Mouse (Mus musculus) forelimb bud, embryonic 11.5 days (tissue): Measurements from ENCODE around the gene Pdss2.
"Not testable (repeated sequence)": the region's sequence is repeated elsewhere in the genome, so short reads cannot be mapped to it uniquely, and the experiment has no call there.

ENCODE experiments used
- DNase-seq: peaks from one replicate; pipeline ENCODE4 v3.0.0-alpha.2; 2012; ENCODE audit warnings: low read depth, low spot score

The Pdss2 gene

DNA sequence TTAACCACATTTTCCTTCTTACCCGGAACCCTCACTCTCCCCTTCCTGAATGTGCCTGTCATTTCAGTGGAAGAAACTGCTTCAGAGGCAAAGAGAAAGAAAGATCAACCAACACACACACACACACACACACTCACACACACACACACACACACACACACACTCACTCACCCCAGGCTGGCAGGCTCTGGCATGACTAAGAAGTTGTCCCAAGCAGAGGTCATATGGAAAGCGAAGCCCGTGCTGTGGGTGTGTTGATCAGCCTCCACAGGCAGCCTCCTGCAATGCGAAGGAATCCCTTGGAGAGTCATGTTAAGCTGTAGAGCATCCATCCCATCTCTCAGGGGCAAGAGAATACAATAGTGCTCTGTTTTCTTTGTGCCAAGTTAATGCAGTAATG lies 154.0 kb downstream of the Pdss2 start:
- DNase-seq = no peak

DNA sequence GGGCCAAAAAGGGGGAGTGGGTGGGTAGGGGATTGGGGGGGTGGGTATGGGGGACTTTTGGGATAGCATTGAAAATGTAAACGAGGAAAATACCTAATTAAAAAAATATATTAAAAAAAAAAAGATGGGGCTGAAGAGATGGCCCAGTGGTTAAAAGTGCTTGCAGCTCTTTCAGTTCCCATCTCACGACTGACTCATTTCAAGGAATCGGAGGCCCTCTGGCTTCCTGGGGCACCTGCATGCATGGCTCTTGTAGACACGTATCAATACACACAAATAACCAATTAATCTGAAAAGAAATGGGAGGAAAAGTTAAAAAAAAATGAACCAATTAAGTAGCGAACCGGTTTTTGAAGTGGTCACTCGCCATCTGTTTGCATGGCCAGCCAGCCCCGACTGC lies 155.5 kb downstream of the Pdss2 start:
- DNase-seq = no peak

DNA sequence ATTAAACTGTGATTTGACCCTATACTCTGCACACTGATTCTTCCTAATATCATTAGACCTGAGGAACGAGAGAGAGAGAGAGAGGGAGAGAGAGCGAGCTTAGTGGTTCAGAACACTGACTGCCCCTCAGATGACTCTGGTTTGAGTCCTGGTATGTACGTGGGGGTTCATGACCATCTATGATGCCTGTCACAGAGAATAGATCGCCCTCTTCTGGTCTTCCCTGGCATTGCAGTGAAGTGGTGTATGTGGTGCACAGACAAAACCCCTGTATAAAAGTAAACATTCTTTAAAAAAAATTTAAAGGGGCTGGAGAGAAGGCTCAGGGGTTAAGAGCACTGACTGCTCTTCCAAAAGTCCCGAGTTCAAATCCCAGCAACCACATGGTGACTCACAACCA lies 157.0 kb downstream of the Pdss2 start:
- DNase-seq = peak; percentile 61

DNA sequence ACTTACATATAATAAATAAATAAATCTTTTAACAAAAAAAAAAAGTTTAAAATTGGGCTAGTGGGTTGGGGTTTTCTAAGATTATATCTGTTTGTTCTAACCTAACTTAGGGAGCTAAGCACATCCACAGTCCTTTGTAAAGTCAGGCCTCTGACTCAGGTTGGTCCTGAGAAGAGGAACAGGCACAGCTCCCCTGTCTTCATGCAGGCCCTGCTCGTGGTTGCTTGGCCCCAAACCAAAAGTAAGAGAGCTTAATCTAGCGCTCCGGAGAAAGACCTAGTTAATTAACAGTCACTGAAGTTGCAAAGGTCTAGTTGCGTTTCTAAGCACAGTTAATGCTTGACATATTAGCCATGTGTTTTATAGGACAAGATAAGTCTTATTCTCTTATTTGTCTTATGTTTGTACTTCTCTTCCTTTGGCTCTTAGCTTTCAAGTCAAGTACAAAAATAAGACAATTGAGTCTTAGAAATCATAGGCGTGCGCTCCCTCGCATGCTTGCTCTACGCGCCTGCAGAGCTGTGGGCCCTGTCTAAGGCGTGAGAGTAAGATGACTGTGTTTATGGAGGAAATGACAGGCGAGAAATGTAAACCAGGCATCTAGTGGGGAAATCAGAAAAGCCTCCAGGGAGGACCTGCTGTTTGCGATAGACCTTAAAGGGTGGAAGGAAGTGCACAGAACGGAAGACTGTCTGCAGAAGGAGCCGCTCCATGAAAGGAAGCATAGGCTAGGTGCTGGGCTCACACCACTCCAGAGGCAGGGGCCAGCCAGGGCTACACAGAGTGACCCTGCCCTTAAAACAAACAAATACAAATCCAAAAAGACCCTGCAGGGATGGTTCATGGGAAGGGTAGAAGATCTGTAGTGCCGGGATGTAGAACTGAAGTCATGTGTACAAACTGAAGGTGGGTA lies 157.7 kb downstream of the Pdss2 start:
- no peak for DNase-seq

DNA sequence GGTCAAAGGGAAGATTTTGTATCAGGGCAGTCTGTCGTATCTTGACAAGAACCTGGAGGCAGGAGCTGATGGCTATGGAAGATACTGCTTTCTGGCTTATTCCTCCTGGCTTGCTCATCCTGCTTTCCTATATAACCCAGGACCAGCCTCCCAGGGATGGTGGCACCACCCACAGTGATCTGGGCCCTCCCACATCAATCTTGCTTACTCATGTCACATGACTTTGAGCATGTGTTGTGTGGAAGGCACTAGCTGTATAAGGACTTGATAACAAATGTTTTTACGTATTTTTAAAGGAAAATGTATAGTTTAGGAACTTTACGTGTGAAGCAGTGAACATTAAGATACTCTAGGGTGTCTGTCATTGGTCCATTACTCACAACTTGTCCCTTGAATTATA lies 161.4 kb downstream of the Pdss2 start:
- no peak for DNase-seq

DNA sequence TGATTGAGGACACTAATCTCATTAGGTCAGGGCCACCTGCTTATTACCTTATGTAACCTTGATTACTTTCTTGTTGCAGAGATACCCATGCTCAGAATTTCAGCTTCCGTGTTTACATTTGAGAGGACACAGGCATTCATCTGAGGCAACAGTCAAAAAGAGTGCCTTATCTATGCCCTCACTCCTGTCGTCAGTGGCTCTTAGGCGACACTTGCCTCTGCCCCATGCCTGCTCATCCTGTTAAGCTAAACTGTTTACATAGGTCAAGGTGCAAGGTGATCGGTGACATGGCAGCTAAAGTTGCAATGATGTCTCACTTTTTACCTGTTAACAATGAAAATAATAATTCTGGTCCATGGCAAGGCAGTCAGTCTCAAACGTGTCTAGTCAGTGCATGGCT lies 163.3 kb downstream of the Pdss2 start:
- DNase-seq = no peak

DNA sequence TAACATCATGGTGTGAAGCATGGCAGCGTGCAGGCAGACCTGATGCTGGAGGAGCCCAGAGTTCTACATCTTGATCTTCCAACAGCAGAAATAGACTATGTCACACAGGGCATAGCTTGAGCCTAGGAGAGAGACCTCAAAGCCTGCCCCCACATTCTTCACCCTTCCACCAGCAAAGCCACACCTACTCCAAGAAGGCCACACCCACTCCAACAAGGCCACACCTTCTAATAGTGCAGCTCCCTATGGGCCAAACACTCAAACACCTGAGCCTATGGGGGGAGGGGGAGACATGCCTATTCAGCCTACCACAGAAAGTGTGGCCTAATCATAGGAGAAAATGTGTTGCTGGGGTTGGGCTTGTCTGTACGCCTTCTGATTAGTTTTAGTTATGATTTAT lies 171.6 kb downstream of the Pdss2 start:
- no peak for DNase-seq

DNA sequence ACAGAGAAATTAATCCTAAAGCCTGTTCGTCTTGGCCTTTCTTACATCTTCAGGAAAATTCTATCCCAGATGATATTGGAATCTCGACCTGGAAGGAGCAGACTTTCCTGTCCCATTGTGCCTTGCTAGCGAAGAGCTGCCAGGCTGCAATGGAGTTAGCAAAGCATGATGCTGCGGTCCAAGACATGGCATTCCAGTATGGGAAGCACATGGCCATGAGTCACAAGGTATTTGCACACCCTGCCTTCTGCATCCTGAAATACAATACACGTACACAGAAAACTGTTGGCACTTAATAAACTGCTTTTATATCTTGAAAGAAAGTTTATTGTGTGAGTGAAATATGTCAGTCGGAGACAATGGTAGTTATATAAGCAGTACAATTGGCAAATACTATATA lies 172.5 kb downstream of the Pdss2 start:
- no peak for DNase-seq

DNA sequence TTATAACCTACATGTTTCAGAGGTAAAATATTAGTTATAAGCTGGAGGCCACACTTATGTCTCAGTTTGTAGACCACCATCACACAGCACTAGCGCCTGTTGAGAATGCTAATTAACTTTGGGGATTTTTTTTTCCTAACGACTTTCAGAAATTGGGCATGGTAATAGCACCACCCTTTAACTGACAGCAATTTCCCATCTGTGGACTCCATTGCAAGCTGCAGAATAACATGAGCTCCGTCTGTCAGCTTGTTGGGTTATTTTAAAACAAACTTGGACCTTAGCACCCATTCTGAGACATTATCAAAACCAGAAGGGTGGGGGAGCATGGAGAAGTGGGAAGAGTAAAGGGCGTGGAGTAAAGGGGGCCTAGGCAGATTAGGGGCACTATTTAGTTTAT lies 174.5 kb downstream of the Pdss2 start:
- no peak for DNase-seq

DNA sequence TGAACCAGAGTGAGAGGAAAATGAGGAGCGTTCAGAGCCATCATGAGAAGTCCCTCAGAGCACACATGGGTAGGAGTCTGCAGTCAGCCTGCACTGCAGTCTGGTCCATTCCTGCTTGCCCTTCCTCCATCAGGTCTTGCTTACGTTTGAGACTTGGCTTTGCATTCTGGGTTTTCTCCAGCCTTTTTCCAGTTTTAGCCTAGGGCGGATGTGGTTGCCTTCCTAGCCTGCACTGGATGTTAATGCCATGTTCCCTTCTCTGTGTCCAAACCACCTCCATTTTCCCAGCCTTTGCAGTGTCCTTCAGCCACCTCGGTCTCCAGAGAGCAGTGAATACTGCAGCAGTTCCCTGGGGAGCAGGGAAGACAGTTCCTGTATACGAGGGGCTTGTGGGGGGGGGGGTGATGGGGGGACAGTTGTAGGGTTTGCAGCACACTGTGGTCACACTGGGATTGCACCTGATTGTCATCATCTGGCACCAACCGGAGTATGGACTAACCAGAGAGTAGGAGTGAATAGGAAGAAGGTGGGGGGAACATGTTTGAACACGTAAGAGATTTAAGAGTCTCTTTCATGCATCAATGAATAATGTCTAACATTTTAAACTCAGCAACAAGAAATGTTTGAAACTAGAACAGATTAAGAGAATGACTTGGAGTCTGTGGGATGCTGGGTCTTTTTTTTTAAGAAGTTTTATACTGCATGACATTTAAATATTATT lies 178.5 kb downstream of the Pdss2 start:
- DNase-seq = no peak

DNA sequence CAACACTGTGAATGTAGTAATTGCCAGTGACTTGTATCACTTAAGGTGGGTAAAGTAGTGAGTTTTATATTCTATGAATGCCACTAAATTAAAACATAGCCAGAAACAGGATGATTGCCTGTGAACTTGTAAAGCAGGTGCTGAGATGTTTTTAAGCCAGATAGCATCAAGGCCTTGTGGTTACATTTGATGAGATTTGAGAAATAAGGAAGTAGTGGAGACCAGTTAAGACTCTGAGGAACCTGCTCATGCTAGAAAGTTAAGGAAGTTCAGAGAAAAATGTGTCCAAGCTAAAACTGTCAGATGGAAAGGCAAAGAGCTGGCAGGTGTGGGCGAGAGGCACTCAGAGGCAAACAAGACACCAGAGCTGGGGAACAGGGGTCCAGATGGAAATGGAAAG lies 184.8 kb downstream of the Pdss2 start:
- no peak for DNase-seq

DNA sequence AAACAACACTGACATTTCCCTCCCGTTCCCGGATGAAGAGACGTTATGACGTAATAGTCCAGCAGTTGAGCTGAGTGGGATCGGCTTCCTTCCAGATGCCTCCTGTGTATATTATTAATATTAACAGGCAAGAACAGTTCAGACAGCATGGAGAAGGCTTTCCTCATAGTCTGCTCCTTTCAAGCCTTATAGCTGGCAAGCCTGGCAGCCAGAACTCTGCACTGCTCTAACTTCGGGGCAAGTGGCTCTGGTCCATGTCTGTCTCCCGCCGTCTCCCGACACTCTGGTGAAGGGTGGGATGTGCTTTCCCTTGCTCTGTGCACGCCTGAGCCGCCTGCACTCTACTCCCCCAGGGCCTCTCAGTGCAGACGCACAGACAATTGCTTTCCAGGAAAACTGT lies 185.6 kb downstream of the Pdss2 start:
- no peak for DNase-seq

DNA sequence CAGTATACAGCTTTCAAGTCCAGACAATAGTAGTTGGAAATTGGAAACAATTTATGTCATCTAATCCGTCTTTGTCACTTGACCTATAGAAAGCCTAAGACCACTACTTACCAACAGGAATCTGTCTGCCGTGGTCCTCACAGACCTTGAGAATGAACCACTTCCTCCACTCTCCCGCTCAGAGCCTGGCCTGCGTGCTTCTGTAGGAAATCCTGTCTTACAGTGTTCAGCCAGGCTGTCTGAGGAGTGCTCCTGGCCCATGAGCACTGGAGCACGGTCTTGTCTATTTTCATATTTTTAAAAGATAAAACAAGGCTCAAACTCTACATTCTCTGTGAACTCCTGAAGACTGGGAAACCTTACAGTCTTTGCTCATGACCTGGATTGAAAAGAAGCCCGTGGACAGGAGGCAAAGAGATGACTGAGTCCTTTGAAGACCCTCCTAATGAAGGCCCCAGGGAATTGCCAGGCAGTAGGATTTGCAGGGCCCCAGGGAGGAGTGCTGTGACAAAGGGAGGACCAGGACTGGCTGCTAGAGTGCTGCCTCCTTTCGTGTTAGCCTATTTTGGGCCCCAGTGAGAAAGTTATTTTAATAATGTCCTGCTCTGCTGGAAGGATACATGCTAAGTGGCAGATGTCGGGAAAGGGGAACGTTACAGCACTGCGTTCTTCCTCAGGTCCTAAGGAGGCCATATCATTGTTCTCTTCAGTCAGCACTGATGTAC lies 188.4 kb downstream of the Pdss2 start:
- DNase-seq = no peak

DNA sequence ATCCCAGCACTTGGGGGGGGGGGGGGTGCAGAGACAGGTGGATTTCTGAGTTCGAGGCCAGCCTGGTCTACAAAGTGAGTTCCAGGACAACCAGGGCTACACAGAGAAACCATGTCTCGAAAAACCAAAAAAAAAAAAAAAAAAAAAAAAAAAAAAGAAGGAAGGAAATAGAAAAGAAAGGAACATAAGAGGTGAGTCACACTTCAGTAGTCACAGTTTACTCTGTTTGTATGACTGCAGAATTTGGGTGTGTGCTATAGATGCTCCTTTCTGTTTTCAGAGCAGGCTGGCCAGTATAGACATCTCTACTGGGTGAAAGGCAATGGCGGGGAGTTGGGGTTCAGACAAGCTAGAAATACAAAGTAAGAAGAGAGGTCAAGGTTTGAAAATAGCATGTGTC lies 189.9 kb downstream of the Pdss2 start:
- DNase-seq = not testable (repeated sequence)

DNA sequence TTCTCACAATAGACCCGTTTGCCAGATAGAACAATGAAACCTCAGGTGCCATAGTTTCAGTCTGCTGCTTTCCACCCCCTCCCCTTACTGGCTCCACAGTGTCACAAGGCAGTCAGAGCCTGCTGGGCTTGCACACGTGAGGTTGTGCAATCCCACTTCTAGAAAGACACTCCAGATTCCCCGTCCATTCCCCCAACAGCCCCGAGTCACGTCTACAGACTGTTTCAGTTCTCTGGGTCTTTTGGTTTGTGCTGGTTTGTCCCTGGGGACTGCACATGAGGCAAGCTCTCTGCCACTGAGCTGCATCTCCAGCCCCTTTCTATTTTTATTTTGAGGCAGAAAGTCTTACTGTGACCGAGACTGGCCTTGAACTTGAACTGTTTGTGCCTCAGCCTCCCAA lies 196.1 kb downstream of the Pdss2 start:
- DNase-seq = no peak

DNA sequence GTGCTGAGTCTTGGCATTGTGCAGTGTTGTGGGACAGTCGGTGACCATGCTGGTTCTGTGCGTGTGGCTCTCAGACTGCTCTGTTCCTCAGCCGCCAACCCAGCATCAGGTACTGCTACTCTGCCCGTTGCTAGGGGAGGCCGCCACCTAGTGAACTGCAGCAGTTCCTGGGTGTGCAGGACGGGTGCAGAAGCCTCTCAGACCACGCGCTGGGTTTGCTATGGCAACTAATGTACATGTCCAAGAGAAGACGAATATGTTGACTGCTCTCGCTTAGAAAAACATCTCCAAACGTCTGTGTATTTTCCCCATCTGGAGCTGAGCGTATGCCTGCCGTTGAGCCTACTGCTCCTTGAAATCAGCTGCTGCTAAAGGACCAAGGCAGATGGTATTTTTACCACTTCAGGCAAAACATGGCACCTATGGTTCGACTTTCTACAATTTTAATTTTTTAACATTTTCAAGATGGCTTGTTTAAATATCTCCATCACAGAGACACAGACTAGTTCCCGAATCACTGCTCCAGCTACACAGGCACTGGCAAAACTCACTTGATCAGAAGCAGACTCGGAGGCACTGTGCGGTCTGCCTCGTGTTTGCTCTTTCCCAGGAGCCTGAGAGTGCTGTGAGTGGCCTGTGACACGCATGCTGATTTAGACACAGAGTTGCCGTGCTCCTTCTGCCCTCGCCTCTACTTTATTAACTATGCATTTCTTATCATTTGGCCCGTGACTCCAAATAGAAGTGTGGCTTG lies 199.6 kb downstream of the Pdss2 start:
- no peak for DNase-seq

DNA sequence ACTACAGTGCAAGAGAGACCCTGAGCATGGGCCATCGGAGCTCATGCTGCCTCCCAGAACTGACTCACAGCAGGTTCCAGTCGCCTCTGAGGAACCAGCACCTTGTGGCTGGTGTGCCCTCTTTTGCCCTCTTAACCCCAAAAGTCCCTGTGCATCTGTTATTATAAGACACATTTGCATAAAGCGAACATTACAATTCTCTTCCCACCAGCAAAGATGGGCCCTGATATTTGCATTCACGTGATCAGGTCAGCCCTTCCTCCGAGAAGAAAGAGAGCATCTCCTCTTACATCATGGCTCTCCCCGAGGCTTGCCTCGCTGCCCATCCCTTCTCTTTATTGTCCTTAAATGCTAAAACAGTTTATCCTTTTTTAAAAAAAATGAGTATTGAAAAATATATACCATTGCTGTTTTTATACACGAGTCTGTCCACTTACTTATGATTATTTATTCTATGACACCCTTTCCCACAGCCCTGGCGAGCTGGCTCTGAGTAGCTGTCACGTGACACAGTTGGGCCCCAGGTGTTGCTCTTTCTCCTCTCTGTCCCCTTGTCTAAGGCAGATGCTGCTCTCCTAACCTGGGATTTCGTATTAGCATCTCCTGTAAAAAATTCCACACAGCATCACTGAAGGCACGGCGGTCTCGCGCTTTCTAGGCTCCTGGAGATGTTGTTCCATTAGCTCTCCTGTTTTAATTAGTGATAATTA lies 200.9 kb downstream of the Pdss2 start:
- DNase-seq = no peak

DNA sequence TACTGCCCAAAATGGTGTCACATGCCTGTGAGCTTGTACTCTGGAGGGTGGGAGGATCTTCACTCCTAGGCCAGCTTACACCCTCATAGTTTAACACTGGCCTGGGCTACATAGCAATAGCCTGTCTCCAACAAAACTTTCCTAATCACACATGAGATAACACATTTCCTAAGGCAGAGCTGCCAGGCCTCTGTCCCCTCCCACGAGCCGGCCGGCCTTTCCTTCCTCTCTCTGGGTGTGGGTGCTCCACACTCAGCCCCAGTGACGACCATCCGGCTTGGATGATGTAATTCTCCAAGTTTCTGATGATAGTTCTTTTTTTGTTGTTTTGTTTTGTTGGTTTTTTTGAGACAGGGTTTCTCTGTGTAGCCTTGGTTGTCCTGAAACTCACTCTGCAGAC lies 203.3 kb downstream of the Pdss2 start:
- DNase-seq = no peak

DNA sequence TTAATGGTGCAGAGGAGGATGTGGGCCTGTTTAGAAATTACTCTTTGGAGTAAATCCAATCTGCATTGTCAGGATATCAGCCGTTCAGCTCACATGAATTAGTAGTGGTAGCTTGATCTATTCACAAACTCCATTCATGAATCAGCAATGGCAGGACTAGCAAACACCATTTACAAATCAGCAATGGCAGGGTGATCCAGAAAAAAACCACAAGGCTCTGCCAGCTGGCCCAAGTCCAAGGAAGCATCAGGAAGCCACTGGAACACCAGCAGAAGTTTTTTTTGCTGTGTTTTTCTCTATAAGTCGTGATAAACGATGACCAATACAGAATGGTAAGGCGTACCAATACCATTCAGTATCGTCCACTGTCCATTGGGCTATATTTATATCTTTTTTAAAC lies 209.3 kb downstream of the Pdss2 start:
- no peak for DNase-seq

DNA sequence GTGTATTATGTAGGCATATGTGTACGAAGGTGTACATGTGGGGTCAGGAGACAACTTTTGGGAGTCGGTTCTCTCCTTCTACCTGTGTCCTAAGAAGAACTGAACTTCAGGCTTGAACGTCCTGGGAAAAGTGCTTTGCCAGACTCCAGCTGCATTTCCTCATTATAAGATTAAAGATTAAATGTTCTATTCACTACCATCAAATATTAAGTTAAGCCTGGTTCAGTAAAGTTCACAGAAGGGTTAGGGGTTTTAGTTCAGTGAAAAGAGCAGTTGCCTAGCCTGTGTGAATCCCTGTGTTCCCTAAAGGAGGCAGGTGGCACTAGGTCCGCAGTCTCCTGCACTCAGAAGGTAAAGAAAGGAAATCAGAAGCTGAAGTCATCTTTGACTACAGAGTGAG lies 213.0 kb downstream of the Pdss2 start:
- no peak for DNase-seq

DNA sequence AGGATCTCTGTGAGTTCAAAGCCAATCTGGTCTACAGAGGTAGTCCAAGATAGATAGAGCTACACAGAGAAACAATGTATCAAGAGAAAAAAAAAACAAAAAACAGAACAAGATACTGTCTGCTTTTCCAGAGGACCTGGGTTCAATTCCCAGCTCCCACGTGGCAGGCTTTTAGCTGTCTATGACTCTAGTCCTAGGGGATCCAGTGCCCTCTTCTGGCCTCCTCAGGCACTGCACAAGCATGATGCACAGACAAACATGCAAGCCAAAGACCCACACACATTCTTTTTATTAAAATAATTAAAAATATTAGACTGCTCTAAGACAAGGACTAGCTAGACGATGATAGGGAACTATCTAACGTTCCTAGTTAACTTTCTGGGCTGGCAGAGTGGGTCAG lies 214.5 kb downstream of the Pdss2 start:
- DNase-seq = no peak
